Mouse (Mus musculus) C3H10T1/2 (cell line): ENCODE results near the gene Tmem220. TPM values are rescaled to one million over a fixed set of nuclear protein-coding genes. Genes with fewer than 3 reads are reported as not detected.

Source experiments
- polyA plus RNA-seq, 2 experiments: library from polyadenylated mRNA; unstranded; fragments of >200 nt; fragmentation: generic; extraction: Trizol; gene quantifications; one replicate each; pipeline ENCODE4 v1.2.1; 2012; ENCODE audit warnings: missing spikeins in 2 of 2

Gene Tmem220
- 1 to 10 TPM in 1 of 2 experiments, under 1 TPM in 1; 0.07 to 2.6 TPM for polyA plus RNA-seq

DNA sequence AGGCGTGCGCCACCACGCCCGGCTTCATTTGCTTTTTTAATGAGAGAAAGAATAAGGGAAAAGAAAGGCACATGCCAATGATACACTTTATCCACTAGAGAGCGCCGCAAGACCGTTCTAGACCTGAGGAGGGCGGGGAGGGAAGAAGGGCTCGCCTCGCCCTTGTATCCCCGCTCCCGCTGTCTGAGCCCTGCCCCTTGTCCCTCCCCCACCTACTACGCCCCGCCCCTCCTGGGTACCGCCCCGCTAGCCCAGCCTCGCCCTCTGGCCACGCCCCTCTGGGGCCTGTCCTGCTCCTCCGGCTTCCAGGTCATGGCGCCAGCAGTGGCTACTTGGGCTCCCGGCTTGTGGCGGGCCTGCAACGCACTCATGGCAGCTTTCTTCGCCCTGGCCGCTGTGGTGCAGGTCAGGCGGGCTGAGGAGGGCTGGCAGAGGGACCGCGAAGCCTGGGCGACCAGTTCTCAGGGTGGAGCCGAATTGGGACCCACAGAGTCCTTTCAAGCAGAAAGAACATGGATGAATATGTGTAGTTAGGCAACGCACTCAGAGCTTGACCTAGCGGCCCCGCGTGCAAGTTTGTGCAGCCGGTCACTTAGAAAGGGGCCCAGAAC lies at the start of gene Tmem220:
Gene Tmem220, plus strand, starts transcription at position 288 of the 611 bp plus-strand sequence.

DNA sequence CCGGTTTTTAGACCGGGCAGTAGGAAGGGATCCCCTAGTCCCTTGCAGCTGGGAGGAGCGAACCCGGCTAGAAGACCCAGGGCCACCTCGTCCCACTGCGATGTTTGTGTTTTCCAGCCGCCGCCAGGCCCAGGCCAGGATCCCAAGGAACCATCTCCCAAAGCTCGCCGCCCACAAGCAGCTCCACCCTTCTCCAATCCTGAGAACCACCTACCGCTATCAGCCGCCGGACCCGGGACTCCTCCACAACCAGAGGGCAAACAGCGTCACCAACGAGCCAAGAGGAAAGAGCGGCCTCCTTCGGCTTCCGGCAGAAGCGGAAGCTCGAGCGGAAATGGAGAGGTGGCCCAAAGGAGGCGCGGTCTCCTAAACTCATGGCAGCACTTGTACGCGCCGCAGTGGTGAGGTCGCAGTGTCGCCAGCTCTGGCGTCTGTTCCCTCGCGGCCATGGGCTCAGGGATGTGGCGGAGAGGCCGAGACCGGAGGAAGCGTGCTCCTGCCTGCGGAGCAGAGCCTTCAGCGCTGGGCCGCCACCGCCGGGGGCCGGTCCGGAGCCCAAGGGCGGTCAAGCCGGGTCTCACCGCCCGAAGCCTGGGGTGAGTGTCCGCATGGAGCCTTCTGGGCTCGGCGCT lies 27.5 kb downstream of the Tmem220 start, which contains the start of the genes Adprm and Sco1:
Gene Adprm, minus strand, starts transcription at position 274 of the 632 bp plus-strand sequence.
Gene Sco1, plus strand, starts transcription at position 350 of the 632 bp plus-strand sequence.

DNA sequence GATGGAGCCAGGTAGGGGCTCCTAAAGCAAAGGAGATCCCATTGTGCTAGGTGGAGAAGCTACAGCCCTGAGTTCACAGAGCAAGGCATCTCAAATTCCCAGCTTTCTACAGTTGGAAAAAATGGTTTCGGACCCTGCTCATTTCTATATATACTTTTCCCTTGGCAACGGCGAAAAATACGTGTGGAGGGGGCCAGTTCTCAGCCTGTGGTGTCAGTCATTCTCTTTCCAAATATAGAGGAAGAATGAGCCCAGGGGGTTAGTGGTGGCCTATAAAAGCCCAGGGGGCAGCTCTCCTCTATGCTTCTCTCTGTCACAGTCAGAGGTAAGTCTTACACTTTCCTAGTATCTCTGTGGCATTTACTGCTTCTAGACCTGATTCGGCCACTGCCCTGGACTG lies 53.0 kb downstream of the Tmem220 start, which contains the start of gene Myh3:
Gene Myh3, plus strand, starts transcription at position 301 of the 400 bp plus-strand sequence.

Other genes starting within 250 kb of the Tmem220 start
- gene Pirt, start 113.2 kb upstream of the Tmem220 start, polyA plus RNA-seq, result not detected
- not detected for gene Tmem238l, start 68.5 kb upstream of the Tmem220 start, polyA plus RNA-seq
- 10 to 100 TPM in 1 of 2 experiments, 1 to 10 TPM in 1; 3.5 to 19.8 TPM for gene Adprm, start 27.4 kb downstream of the Tmem220 start, polyA plus RNA-seq
- gene Sco1, start 27.5 kb downstream of the Tmem220 start, polyA plus RNA-seq, result 1 to 10 TPM; 1.3 to 5.1 TPM
- under 1 TPM in 1 of 2 experiments, not detected in 1; 0.01 TPM for gene Myh3, start 53.1 kb downstream of the Tmem220 start, polyA plus RNA-seq
- not detected for gene Myh2, start 145.9 kb downstream of the Tmem220 start, polyA plus RNA-seq
- under 1 TPM in 1 of 2 experiments, not detected in 1; 0.01 TPM for gene Myh1, start 174.9 kb downstream of the Tmem220 start, polyA plus RNA-seq
- not detected for gene Myh4, start 212.9 kb downstream of the Tmem220 start, polyA plus RNA-seq